Mouse (Mus musculus) yolk sac, embryonic 10.5 days (tissue): ENCODE data around the gene Gpr3.

ENCODE experiments used
- DNase-seq: peaks from one replicate; pipeline ENCODE4 v3.0.0-alpha.2; 2017; ENCODE audit warnings: low spot score

Gene Gpr3

GRCm38 (mm10) chr4:133211751-133212561 is at the start of gene Gpr3, which contains the start of gene Cd164l2:
TSS of gene Gpr3 (minus strand) at chr4:133212536.
TSS of gene Cd164l2 (plus strand) at chr4:133212131.
- no peak for DNase-seq

- DNase-seq, result no peak
Measured at GRCm38 (mm10) chr4:133261641-133262374, 49.5 kb upstream of the Gpr3 start.

GRCm38 (mm10) chr4:133257798-133258408 is 45.6 kb upstream of the Gpr3 start:
- peak; percentile 31 for DNase-seq

GRCm38 (mm10) chr4:133257230-133257629 is 44.9 kb upstream of the Gpr3 start:
- DNase-seq, result peak; percentile 32

GRCm38 (mm10) chr4:133256820-133257219 is 44.5 kb upstream of the Gpr3 start:
- peak; percentile 9 for DNase-seq

- no peak for DNase-seq
Measured at GRCm38 (mm10) chr4:133255392-133255791, 43.1 kb upstream of the Gpr3 start.

GRCm38 (mm10) chr4:133253412-133253811 is 41.1 kb upstream of the Gpr3 start:
- DNase-seq, result no peak

- DNase-seq, result no peak
Measured at GRCm38 (mm10) chr4:133252089-133252488, 39.8 kb upstream of the Gpr3 start.

- DNase-seq, result peak; percentile 20
Measured at GRCm38 (mm10) chr4:133251214-133251613, 38.9 kb upstream of the Gpr3 start.

GRCm38 (mm10) chr4:133250609-133251008 is 38.3 kb upstream of the Gpr3 start:
- peak; percentile 52 for DNase-seq

- no peak for DNase-seq
Measured at GRCm38 (mm10) chr4:133247806-133248449, 35.6 kb upstream of the Gpr3 start.

- DNase-seq, result no peak
Measured at GRCm38 (mm10) chr4:133247072-133247471, 34.7 kb upstream of the Gpr3 start.

- DNase-seq, result no peak
Measured at GRCm38 (mm10) chr4:133244289-133244688, 32.0 kb upstream of the Gpr3 start.

GRCm38 (mm10) chr4:133243538-133243937 is 31.2 kb upstream of the Gpr3 start:
- DNase-seq, result no peak

GRCm38 (mm10) chr4:133242710-133243109 is 30.4 kb upstream of the Gpr3 start:
- no peak for DNase-seq

- no peak for DNase-seq
Measured at GRCm38 (mm10) chr4:133241910-133242309, 29.6 kb upstream of the Gpr3 start.

GRCm38 (mm10) chr4:133240934-133241908 is 28.9 kb upstream of the Gpr3 start:
- DNase-seq, result peak; percentile 93

GRCm38 (mm10) chr4:133240490-133240921 is 28.2 kb upstream of the Gpr3 start, which contains the start of gene Map3k6:
TSS of gene Map3k6 (plus strand) at chr4:133240818.
- DNase-seq, result peak; percentile 33

- no peak for DNase-seq
Measured at GRCm38 (mm10) chr4:133237911-133238310, 25.6 kb upstream of the Gpr3 start.

- DNase-seq, result no peak
Measured at GRCm38 (mm10) chr4:133235415-133235814, 23.1 kb upstream of the Gpr3 start.

GRCm38 (mm10) chr4:133234771-133235170 is 22.4 kb upstream of the Gpr3 start:
- DNase-seq, result no peak
